Mouse (Mus musculus) lung, postnatal 0 days (tissue): ENCODE measurements at regions not wholly inside any gene's neighbourhood (a gene's known extent, or its start where the extent isn't known, plus 50 kb on each side); places are given as distances from the start of the nearest gene placed in this dataset.

ENCODE experiments used
- CTCF ChIP-seq: IDR thresholded peaks from 2 replicates; pipeline ENCODE4 v1.5.1; 2016; ENCODE audit warnings: antibody characterized with exemption, mild to moderate bottlenecking
- EP300 ChIP-seq: IDR thresholded peaks from 2 replicates; pipeline ENCODE4 v1.6.1; 2016; ENCODE audit warnings: antibody characterized with exemption, mild to moderate bottlenecking, control low read depth

DNA sequence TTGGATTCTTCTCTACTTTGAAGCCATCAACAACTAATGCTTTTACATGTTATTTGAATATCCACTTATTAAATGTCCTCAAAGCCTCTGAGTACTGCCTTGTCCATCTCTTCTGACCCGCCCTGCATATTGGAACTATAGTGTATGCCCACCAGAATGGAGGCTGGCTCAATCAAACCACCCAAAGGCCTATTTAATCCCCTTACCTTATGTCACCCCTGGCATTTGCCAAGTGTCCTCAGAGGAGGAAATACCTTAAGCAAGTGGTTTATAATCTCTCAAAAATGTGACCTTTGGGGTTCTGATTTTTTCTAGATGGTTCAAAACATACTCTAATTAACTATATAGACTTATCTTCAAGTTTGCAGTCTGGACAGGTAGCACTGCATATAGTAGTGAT is 542.3 kb downstream of the Etv1 start:
- no peak for TF ChIP-seq EP300
- no peak for TF ChIP-seq CTCF
